Mouse (Mus musculus) urinary bladder, postnatal 10 days (tissue): Measurements from ENCODE around the gene Fat4.

ENCODE experiments used
- DNase-seq: peaks from one replicate; pipeline ENCODE4 v3.0.0; 2022; ENCODE audit warnings: low spot score

The Fat4 gene

DNA sequence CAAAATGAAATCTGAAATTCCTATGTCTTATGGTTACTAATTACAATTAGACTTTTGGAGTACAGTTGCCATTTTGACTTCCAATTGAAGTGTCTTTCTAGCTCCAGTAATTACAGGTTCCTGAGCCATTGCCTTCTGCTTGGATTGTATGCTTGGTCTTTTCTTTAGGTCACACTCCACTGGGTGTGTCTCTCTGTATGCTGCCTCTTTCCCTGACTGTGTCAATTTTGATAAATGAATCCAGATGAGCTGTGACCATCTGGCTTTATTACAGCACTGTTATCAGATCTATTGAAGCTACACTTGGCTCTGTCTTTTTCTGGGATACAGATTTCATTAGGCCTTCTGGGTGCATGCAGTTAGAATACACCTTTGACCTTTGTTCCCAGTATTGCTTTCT is 80.7 kb downstream of the Fat4 start:
- no peak for DNase-seq

DNA sequence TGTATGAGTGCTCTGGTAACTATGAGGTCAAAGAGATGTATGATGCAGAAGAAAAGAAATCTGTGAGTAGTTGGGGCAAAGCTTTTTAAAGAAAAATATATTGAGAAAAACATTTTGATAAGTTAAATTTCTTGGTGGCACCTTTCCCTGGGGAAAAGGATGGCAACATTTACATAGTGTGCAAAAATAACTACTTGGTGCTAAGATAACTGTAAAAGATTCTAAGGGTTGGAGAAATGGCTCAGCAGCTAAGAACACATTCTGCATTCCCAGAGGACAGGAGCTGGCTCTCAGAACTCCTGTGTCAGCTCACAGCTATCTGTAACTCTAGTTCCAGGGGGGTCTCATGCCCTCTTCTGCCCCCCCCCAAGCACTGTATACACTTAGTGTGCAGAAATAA is 99.6 kb downstream of the Fat4 start:
- no peak for DNase-seq

DNA sequence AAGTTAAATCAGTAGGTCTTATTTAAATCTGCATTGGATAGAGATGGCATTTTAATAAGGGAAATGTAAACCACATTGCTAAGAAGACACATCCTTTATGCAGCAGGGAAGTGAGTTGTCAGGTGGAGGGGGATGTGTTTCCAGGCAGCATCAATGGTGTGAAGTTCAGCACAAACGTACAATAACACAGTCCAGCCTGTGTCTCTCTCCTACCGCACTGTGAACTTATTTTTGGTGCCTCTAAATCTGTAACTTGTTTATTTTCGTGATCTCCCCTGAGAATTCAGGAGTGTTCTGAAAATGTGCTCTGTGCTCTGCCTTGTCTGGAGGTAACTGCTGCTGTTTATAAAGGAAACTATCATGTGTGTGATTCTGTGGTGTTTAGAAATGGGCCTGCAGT is 102.4 kb downstream of the Fat4 start:
- DNase-seq: no peak

DNA sequence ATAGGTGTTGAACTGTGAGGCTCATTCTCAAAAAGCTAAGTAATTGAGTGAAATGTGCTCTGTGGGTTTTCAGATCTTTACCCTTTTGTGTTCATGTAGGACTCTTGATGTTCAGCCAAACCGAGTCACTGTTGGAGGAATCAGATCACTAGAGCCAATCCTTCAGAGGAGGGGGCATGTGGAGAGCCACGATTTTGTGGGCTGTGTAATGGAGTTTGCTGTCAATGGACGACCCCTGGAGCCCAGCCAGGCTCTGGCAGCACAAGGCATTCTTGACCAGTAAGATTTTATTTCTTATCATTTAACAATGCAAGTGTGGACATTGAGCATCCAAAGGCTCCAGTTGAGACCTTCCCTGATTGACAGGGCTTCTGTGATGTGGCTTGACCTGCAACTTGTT is 113.3 kb downstream of the Fat4 start:
- DNase-seq: no peak

DNA sequence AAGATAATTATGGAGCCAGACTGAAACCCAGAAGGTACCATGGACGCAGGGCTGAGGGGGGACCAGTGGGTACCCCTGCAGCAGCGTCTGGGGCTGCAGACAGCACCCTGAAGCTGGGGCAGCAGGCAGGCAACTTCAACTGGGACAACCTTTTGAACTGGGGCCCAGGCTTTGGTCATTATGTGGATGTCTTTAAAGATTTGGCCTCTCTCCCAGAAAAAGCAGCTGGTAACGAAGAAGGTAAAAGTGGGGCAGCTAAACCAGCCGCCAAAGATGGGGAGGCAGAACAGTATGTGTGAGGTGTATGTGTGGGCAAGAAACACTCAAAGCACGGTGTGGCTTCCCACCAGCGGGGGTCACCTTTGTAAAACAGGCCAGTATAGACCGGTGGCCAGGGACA is 123.8 kb downstream of the Fat4 start:
- DNase-seq: no peak

DNA sequence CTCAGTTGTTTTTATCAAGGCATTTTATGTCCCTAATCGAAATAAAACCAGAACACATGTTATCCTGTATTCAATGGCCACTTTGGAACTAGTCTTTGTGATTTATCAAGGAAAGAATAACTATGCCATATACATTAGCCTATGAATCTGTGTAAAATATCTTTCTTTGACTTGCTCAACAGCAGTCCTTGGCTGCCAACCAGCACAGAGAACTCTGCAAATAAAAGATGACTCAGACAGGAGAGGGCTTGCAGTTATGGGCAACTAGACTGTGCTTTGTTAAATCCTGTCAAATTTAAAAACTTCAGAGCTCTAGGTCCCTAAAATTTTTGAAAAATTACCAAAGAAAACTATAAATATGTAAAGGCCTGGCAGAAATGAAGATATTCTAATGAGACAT is 130.9 kb downstream of the Fat4 start:
- DNase-seq: no peak

DNA sequence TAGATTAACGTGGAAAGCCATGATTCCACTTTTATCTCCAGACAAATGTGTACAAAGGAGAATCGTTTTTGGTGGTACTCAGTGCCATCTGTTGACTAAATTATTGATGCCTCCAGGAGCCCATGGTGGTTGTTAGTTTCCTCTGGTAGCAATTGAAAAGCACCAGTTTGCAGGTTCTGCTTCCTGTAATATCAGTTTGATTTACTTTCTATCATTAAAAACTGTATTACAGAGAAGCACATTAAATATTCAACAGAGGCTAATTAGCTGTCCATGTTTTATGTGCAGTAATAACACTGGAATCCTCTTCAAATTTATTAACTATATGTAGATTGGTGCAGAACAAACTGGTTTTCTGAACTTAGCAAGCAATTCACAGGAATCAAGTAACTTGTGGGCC is 149.4 kb downstream of the Fat4 start:
- no peak for DNase-seq

DNA sequence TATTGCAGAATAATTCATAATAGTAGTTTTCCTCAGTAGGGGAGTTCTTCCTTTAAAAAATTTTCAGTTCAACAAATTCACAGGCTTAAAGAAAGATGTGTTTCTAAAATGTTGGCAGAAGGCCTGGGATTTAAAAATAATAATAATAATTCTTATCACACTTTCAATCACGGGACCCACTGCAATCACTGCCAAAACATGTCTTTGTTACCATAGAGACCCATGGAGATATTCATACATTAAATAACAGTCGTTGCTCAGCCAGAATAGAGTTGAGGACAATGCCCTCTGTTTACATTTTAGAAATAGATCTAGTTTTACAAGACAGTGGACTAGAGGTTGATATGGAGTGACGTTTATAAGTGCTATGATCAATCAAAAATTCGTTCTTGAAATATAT is 159.7 kb downstream of the Fat4 start:
- no peak for DNase-seq

DNA sequence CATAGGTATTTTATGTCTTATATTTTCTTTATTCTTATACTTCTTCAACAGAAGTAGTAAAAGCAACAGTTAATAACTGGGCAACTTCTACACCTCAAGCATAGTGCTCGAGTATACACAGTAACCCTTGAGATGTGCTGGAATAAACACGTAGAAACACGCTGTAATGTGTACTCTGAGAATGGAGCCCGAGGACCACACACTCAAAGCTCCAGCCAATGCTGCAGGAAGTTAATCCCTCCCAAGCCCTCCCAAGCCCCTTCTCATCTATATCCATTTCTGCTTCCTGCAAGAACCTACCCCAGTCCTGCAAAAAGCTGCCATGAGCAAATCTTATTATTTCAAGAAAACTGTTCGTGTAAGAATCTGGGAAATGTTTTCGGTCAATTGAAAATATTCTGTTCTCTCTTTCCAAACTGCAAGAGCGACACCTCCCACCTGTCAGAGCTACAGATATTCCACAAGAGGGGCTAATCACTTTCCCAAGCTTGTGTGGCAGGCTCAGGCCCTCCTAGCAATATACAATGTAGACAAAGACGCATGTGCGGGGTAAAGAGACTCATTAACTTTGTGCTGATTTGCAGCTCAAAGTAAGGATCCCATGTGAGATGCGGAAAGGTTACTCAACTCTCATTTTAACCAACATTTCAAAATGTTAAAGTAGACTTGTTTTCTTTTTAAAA is 161.0 kb downstream of the Fat4 start:
- DNase-seq: no peak

DNA sequence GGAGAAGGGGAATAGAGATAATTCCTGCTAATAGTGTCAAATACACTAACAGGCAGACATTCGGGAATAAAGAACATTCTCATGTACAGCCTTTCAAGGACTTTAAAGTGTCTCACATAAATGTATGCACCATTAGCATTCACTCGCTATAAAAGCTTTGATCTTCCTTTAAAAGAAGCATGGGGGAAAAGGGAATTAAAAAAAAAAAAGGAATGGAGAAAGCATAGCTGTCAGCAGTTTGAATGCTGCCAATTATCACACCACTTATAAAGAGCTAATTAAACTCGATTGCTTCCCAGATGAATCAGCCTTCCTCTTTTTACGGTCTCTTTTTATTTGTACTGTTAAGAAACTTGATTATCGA is 161.5 kb downstream of the Fat4 start:
- no peak for DNase-seq

DNA sequence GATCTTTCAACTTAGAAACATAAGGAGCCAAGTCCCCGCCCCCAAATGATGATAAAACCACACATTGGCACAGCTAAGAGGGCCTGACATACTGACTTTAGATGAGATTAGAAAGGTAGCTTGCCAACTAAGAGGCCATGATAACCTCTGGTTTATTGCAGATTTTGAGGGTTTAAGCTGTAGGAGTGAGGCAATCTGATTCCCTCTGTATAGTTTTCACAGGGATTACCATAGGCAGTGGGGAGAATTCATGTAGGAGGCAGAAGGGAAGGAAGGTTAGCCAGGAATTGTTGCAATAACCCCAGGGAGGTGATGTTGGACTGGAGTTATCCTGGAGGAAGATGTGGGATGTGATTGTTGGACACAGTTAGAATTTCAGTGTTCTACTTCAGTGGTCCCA is 163.4 kb downstream of the Fat4 start:
- DNase-seq: no peak

DNA sequence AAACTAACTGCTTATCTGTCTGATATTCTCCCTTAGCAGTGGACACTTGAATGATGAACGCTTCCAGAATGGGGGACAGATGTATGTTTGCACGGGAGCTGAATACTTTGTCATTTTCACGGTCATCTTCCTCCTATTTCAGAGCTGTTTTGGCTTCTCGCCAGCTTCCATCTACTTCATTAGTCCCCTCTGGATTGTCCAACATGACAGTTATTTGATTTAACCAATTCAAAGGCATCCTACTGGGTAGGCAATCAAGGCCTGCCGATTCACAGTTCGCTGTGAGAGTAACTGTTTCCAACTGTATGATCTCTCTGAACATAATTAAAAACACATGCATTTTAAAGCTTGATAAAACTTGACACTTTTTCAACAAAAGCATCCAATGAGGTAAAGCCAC is 166.3 kb downstream of the Fat4 start:
- no peak for DNase-seq
